Mouse (Mus musculus) G1E-ER4 (cell line): ENCODE results near the gene Dscam. TPM values are rescaled to one million over a fixed set of nuclear protein-coding genes. Genes with fewer than 3 reads are reported as not detected.

Source experiments
- GATA1 ChIP-seq: IDR thresholded peaks from one replicate; pipeline ENCODE4 v1.8.0; 2012; ENCODE audit warnings: low read length, inconsistent platforms
- polyA plus RNA-seq: library from polyadenylated mRNA; stranded (reverse); fragments of >175 nt; gene quantifications from 2 replicates; pipeline ENCODE4 v1.2.3, GENCODE M21; 2012

The Dscam gene
- polyA plus RNA-seq: not detected in 2 replicates

- no peak for TF ChIP-seq GATA1
These were observed at the start of gene Dscam for GRCm38 (mm10) chr16:97170513-97171081. TSS of gene Dscam (minus strand) at chr16:97170752.

- TF ChIP-seq GATA1: no peak
These were observed 48.8 kb upstream of the Dscam start for GRCm38 (mm10) chr16:97219381-97219780.

DNA sequence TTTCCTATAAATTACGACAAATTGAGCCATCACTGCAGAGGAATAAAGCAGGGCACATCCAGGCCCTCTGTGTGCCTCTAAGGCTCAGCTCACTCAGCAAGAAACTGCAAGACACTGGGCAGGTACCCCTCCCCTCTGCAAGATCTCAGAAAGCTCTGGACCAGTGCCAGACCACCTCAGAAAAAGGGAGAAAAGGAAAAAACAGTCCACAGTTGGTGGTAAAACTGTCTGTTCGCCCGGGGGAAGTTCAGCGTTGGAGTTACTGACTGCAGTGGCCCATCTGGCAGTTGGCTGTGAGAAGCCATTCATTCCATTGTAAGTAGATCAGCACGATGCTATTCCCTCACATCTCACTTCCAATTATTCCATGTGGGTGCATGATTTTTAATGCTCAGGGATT lies 39.4 kb upstream of the Dscam start:
- no peak for TF ChIP-seq GATA1

GRCm38 (mm10) chr16:97208276-97208675 lies 37.7 kb upstream of the Dscam start:
- no peak for TF ChIP-seq GATA1

DNA sequence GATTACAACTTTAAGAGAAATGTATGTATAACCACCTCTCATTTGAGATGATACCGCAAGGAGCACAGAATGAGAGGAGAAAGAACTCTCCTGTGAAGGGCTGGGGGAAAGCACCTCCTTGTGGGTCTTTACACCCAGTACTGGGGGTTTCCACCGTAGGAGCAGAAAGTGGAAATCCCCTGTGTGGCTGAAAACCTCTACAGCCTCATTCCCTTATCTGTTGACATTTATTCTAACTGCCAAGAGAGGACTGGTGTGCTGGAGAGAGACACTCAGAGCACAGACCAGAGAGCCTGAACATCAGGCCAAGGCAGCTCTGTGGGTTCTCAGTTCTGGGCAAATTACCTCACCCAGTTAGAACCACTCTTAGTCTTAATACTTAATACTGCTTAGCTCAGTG lies 33.5 kb upstream of the Dscam start:
- no peak for TF ChIP-seq GATA1

DNA sequence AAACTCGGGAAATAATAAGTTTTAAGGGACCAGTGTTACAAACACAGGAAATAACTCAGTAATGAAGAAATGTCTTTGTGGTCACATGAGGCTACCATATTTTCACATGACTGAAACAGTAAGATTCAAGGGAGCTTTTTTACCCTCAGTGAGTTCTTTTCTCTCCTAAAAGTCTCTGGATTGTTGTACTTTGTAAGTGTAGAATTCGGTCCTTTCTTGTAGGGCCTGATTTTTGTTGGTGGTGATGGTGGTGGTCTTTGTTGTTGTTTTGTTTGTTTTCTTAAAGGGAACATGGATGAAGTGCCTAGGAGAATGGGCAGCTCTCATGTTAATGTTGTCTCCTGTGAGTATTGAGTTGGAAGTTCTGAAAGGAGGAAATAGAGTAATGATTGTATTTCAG lies 33.0 kb upstream of the Dscam start:
- TF ChIP-seq GATA1: no peak

- TF ChIP-seq GATA1: no peak
These were observed 24.1 kb upstream of the Dscam start for GRCm38 (mm10) chr16:97194630-97195029.

- TF ChIP-seq GATA1: no peak
These were observed 23.6 kb upstream of the Dscam start for GRCm38 (mm10) chr16:97194179-97194578.

GRCm38 (mm10) chr16:97192296-97192695 lies 21.7 kb upstream of the Dscam start:
- TF ChIP-seq GATA1: no peak

DNA sequence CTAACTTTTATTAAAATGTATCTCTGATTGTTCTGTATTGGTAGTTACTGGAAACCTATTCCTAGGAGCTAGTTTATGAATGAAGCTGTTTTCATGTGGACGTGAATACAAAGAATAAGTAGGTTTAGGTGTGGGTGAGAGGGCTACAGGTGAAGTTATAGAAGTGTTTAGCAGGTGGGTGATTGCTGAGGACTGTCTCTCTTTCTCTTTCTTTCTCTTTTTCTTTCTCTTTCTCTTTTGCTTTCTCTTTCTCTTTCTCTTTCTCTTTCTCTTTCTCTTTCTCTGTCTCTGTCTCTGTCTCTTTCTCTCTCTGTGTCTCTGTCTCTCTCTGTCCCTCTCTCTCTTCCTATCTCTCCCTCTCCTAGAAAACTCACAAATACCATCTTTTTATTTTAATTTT lies 20.1 kb upstream of the Dscam start:
- no peak for TF ChIP-seq GATA1

DNA sequence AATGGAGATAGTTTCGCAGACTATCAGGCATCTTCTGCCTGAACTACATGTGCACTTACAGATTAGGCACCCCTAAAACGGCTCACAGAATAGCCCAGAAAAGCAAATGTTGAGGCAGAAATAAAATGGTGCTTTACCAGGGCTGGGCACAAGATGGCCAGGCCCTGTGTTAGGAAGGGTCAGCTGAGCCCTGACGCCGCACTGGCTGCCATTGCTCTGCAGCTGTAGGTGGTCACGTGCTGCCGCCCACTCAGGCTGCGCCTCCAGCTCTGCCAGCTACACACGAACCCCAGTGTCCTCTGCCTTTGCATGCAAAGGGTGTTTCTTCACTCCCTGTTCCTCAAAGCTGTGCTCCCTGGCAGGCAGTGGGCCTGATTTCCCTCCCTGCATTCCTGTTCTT lies 948 bp upstream of the Dscam start:
- no peak for TF ChIP-seq GATA1

GRCm38 (mm10) chr16:97169901-97170512 lies 545 bp downstream of the Dscam start:
- TF ChIP-seq GATA1: no peak

GRCm38 (mm10) chr16:97168614-97169013 lies 1.9 kb downstream of the Dscam start:
- TF ChIP-seq GATA1: no peak

DNA sequence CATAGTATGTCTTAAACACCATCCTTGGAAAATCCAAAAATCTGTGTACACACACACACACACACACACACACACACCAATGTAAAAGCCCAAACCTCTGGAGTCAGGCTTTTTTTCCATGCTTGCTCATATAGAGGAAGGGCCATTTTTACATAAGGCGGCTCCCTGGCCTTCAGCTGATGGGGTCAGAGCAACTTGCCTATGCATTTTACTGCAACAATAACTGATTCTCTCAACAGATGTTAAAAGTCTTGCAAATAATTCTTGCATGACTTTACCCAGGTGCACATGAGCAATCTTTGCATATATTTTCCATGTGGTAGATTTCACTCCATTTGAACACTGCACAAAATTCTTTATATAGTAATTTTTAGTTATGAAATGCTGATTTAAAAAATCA lies 2.5 kb downstream of the Dscam start:
- no peak for TF ChIP-seq GATA1

GRCm38 (mm10) chr16:97166166-97166565 lies 4.4 kb downstream of the Dscam start:
- TF ChIP-seq GATA1: no peak

DNA sequence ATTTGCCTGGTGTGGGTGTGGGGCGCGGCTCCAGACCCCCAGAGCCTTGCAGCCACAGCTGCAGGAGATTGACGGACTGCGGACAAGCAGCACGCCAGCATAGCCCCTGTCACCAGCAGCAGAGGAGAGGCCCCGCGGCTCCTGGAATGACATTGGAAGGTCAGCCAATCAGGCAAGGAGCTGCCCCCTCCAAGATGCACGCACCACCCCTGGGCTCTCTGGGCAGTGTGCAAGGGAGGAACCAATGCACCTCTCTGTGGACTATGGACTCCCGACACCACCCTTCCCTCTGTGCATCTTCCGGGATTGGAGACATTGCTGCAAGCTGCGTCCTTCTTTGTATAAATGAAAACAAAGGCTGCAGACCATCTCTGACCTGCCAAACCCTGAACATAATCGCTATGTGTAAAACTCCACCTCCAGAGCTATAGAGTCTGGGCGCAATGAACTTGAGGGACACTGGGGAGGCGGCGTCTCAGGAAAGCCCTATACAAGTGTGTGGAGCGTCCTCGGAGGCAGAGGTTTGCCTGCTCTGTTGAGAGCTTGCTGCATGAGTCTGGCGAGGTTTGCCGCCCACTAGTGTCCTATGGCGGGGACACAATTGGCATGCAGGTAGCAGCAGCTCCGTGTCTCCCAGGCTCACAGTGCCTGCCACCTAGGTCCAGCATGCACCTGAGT lies 5.0 kb downstream of the Dscam start:
- TF ChIP-seq GATA1: no peak

GRCm38 (mm10) chr16:97158279-97158678 lies 12.3 kb downstream of the Dscam start:
- no peak for TF ChIP-seq GATA1
